Mouse (Mus musculus) fat pad, adult 2 months (tissue): ENCODE measurements at regions not wholly inside any gene's neighbourhood (a gene's known extent, or its start where the extent isn't known, plus 50 kb on each side); places are given as distances from the start of the nearest gene placed in this dataset.

Source experiments
- DNase-seq: peaks from one replicate; pipeline ENCODE4 v3.0.0-alpha.2; 2011; ENCODE audit warnings: low read depth, low spot score; ENCODE audit errors: extremely low read depth

GRCm38 (mm10) chr4:72688842-72689241, 163.6 kb downstream of the Aldoart1 start:
- no peak for DNase-seq

GRCm38 (mm10) chr4:72674006-72674405, 178.4 kb downstream of the Aldoart1 start:
- DNase-seq = no peak

GRCm38 (mm10) chr4:72671652-72672411, 180.6 kb downstream of the Aldoart1 start:
- no peak for DNase-seq

- DNase-seq = no peak
Observed at GRCm38 (mm10) chr4:72669827-72670494, 182.5 kb downstream of the Aldoart1 start.

- no peak for DNase-seq
Observed at GRCm38 (mm10) chr4:72664379-72664778, 188.1 kb downstream of the Aldoart1 start.

- no peak for DNase-seq
Observed at GRCm38 (mm10) chr4:72662477-72662876, 190.0 kb downstream of the Aldoart1 start.

GRCm38 (mm10) chr4:72656206-72656605, 196.2 kb downstream of the Aldoart1 start:
- no peak for DNase-seq

GRCm38 (mm10) chr4:72647130-72647529, 205.3 kb downstream of the Aldoart1 start:
- no peak for DNase-seq

- no peak for DNase-seq
Observed at GRCm38 (mm10) chr4:72629416-72629815, 223.0 kb downstream of the Aldoart1 start.

GRCm38 (mm10) chr4:72627219-72627930, 225.1 kb downstream of the Aldoart1 start:
- DNase-seq = no peak

GRCm38 (mm10) chr4:72605107-72605506, 247.3 kb downstream of the Aldoart1 start:
- DNase-seq = no peak

GRCm38 (mm10) chr4:72595494-72595893, 256.9 kb downstream of the Aldoart1 start:
- no peak for DNase-seq

GRCm38 (mm10) chr4:72592129-72592528, 260.3 kb downstream of the Aldoart1 start:
- DNase-seq = no peak

- peak; percentile 90 for DNase-seq
Observed at GRCm38 (mm10) chr4:72574946-72575345, 277.5 kb downstream of the Aldoart1 start.

GRCm38 (mm10) chr4:72571924-72572323, 280.5 kb downstream of the Aldoart1 start:
- peak; percentile 33 for DNase-seq

- no peak for DNase-seq
Observed at GRCm38 (mm10) chr4:72565186-72565585, 287.2 kb downstream of the Aldoart1 start.

- DNase-seq = no peak
Observed at GRCm38 (mm10) chr4:72562909-72563676, 289.3 kb downstream of the Aldoart1 start.

- no peak for DNase-seq
Observed at GRCm38 (mm10) chr4:72554276-72554675, 298.2 kb downstream of the Aldoart1 start.

GRCm38 (mm10) chr4:72534563-72534962, 317.9 kb downstream of the Aldoart1 start:
- DNase-seq = no peak

- DNase-seq = no peak
Observed at GRCm38 (mm10) chr4:72524630-72525029, 323.9 kb upstream of the Tle1 start.

- peak; percentile 8 for DNase-seq
Observed at GRCm38 (mm10) chr4:72524100-72524499, 323.4 kb upstream of the Tle1 start.
